Mouse (Mus musculus) monocyte, adult 2 months (primary cell): ENCODE measurements around the gene Cmah.

Source experiments
- DNase-seq, 2 experiments: peaks; one replicate each; pipeline ENCODE4 v3.0.0; 2022; ENCODE audit warnings: low spot score in 2 of 2, low read depth in 1 of 2

Gene Cmah

DNA sequence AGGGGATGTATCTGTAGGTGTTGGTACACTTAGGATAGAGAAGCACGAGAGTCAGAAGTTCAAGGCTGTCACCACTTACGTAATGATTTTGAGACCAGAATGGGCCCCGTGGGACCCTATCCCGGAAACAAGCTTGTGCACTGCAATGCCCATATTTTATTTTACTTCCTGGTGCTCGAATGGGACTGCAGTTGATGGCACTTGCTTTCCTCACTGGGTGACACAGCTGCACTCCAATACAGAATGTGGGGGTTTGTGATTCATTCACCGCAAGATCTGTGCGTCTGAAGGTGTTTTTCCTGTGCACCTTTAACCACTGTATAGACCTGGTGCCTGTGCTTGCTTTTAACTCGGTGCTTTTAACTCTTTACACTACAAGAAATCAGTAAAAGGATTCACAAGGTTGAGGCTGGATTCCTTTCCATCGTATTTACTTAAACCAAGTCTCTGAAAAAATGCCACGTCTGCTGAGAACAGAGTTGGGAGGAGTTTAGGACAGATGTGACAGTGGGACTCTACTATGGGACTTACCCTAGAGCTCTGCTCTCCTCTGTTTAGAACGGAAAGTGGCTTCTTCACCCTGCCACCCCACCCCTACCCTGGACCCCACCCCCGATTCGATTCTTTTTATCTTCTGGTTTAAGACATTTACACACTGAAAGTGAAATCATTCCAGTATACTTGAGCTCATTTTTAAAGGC lies 88.5 kb downstream of the Cmah start:
- no peak for DNase-seq

DNA sequence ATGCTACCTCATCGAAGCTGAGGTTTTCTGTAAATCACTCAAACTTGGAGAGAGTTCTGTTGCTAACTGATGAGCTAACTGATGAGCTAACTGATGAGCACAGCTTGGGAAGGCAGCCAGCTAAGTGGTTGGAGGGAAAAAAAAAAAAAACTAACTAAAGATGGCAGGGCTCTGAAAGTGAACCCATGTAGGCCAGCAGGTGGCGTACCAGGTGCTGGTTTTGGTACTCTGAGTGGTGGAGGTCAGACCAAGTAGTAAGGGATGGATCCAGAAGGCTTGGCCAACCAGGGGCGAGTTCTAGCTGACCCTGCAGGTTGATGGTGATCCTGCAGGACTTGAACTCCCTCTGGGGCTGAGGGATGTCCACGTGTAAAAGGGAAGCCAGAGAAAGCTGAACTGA lies 89.2 kb downstream of the Cmah start:
- peak in 1 of 2 experiments; percentile 27 for DNase-seq

DNA sequence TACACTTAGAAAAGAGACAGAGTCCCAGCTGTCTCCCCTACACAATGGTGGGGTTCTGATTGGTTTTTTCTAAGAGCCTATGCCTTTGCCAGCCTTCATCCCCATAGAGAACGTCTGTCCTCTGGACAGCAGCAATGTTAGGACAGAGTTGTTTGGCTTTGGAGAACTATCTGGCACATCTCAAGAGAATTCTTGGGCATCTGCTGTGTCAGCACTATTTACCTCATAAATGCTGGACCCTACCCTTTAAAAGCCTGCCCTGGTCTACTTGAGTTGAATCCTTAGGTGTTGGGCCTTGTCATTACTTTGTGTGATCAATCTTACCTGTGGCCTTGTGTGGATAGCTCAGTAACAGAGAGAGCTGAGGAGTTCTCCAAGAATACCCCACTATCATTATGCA lies 90.8 kb downstream of the Cmah start:
- DNase-seq, result no peak

DNA sequence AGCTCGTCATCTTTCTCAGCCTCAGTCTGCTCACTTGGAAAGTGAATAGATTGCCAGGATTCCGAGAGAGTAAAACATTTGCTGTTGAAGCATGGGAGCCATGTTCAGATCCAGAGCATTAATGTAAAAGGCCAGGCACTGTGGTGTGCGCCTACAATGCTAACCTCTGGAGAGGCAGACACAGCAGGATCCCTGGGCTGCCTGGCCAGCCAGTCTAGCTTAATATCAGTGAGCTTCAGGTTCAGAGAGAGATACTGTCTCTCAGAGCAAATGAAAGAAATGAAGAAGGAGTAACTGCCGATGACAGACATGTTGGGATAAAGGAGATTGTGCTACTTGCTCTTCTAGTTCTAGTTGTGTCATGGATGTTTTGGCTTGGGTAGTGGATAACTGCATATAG lies 91.6 kb downstream of the Cmah start:
- DNase-seq, result no peak

DNA sequence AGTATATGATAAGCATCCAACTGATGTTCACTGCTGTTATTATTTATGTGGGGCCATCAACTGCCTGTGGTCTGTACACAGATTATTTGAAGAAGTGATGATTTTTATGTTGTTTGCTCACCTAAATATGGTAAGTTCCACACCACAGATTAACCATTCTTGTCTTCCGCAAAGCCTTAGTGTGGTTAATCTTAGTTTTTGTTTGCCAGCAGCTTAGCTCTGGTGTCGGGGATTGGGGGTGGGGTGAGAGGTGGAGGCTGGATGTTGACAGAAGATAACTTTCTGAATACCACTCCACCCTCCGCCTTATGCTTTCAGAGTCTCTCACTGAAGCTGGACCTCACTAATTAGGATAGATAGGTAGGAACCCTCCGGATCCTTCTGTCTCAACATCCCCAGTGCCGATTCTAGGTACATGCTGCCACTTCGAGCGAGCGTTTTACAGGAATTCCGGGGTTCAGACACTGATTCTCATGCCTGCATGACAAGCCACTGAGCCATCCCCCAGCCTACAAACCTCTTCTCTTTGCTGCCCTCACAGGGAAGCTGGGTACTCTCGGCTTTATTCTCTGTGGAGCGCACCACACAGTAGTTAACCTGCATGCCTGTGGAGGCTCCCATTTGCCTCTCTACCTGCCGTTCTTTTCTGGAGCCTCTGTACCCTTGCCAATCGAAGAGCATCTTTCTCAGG lies 92.5 kb downstream of the Cmah start:
- DNase-seq, result no peak

DNA sequence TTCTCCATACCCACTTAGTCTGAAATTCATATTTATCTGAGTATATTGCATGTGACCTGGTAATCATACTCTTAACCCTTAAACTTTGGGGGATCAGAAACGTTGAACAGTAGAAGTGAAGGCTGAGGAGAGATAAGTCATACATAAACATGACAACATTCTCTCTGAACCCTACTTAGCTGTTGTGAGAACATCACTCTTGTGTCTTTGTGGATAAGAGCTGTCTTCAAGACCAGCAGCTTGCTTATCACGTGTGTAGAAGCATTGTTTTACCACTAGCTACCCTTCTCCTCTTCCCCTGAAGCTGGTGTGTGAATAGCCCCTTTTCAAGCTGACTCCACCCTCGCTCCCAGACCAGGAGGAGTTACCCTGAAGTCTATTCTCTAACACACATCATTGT lies 94.8 kb downstream of the Cmah start:
- no peak for DNase-seq

DNA sequence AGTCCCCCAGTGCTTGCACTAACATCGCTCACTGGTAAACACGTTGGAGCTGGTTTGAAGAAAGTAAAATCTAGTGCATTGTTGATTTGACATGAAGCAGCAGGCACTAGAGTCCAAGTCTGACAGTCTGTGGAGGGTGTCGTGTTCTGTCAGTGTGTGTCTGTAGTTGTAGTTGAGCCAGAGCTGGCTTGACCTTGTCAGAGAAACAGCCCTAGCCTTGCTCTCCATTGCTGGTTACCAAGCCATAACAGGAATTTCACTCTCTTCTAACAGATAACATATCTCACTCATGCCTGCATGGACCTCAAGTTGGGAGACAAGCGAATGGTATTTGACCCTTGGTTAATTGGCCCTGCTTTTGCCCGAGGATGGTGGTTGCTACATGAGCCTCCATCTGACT lies 103.0 kb downstream of the Cmah start:
- DNase-seq, result no peak

DNA sequence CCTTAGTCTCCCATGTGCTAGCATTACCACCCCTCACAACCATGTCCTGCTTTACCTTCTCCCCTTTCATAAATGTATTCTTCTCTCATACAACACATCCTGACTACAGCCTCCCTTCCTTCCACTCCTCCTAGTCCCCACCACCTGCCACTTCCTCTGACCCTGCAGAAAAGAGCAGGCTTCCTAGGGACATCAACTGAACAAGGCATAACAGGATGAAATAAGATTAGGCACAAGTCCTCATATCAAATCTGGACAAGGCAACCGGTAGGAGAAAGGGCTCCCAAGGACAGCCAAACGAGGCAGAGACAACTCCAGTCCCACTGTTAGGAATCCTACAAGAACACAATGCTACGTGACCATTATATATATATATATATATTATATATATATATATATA lies 104.4 kb downstream of the Cmah start:
- no peak for DNase-seq

DNA sequence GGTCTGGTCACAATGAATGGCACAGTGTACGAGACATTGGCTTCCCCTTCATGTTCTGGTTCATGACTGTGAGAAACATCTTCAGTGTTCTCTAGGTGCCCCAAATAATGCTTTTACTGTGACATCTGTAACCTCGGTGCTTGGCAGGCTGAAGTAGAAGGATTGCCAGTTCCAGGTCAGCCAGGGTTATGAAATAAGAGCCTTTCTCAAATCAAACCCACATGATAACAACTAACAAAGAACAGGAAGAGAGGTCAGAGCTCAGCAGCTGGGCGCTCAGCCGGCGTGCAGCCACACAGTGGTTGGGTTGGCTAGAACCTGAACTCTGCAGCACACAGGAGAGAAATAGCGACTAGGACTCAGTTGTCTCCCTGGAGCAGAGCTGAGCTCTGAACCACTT lies 115.1 kb downstream of the Cmah start:
- DNase-seq, result no peak

DNA sequence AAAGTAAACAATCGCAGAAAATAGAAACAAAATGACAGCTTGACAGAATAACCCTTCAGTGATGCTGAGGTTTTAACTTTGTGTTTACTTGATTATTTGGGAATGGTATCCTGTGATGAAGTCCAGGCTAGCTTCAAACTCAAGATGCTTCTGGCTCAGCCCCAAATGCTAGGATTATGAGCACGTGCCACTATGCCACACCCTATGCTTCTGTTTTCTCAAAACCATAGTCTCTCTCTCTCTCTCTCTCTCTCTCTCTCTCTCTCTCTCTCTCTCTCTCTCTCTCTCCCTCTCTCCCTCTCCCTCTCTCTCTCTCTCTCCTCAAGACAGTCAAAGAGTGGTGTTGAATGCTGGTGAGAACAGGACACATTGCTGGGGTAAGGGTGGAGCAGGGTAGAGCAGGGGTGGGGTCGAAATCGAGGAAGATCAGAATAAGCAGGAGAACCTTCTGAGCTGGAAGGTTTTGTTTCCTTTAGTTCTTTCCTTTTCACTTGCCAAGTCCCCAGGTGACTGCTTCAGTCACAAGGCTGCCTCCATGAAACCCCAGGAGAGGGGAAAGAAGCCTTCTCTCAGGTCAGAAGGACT lies 116.7 kb downstream of the Cmah start:
- DNase-seq, result no peak

DNA sequence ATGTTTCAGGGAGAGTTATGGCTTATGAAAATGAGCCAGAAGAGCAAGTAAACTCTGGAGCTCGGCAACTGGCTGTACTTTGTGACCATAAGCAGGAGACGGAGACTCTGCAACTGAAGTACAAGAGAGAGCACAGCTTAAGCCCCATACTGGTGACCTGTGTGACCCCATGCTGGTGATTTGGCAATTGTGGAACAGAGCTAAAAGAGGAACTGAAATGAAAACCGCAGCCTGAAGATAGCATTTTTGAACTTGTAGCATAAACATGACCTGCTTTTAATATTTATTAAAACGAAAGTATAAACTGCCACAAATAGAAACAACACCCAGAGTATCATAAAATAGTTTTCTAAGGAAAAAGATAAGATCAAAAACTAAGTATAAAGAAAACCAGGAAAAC lies 117.5 kb downstream of the Cmah start:
- DNase-seq, result peak; percentile 43 to 53

DNA sequence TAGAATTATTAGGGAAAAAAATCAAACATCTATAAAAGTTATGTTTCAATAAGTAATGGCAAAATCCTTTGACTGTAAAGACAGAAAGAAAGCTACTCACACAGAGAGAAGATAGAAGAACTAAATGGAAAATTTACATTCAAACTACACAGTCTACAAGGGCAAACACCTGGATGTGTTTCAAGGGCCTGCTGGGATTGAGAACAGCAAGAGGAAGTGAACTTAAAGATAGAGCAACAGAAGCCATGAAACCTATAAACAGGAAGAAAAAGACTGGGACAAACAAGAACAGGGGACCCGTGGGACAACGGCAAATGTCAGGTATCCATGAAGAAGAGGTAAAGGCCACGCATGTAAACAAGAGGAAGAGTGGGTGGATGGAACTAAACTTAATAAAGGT lies 118.0 kb downstream of the Cmah start:
- DNase-seq, result no peak

DNA sequence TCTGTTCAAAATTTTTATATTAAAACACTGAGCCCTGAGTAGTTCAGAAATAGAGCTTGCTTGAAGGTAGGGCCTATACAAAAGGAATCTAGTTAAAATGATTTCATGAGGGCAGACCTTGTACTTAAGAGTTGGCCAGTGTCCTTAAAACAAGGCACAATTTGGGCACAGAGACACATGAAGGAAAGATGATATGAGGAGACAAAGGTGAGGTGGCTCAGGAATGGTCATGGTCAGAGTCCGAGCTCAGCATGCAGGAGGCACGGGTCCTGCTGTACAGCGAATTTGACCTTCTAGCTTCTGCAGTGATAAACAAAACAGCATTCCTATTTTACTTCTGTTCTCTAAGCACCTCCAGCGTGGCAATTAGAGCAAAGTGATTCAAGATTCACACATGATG lies 118.9 kb downstream of the Cmah start:
- no peak for DNase-seq

DNA sequence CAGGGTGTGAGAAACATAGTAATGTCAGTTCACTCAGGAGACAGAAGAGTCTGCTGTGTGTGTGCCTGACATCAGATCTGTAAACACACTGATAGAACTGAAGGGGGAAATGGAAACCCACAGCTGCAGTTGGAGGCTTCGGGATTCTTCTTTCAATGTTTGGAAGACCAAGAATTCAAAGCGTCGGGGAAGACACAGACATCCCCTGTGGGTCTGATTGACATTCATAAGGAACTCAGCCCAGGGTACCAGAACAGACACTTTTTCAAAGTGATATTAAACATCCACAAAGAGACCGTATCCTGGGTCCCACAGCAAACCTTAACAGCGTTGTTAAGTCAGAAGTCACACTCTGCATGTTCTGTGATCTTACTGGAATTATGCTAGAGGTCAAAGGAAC lies 119.8 kb downstream of the Cmah start:
- DNase-seq, result no peak

DNA sequence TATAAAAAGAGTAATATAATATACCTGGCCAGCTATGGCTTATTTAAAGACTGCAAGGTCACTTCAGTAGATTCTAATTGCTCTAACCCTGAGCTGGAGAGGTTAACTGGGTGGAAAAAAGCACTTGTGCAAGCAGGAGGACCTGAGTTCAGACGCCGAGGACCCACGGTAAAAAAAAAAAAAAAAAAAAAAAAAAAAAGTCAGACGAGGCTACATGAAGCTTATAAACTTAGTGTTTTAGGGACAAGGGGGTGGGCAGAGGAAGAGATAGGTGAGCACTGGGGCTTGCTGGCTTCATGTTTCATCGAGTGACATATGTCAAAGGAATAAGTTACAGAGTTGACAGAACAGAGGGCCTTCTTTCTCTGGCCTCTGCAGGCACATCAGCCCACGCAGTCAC lies 121.4 kb downstream of the Cmah start:
- no peak for DNase-seq

DNA sequence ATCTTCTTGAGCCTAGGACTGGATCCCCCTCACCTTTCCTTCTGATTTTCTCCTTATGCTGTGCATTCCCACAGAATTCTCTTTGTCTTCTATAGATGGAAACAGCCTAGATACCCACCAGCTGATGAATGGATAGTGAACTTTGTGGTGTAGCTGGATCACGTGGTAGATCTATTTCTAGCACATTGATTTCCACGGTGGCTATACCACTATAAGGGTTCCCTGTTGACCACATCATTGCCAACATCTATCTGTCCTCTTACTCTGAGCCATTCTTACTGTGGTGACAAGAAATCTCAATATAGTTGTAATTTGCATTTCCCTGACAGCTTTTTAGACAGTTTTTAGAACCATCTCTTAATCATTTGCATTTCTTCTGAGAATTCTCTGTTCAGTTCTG lies 124.3 kb downstream of the Cmah start:
- DNase-seq, result no peak

DNA sequence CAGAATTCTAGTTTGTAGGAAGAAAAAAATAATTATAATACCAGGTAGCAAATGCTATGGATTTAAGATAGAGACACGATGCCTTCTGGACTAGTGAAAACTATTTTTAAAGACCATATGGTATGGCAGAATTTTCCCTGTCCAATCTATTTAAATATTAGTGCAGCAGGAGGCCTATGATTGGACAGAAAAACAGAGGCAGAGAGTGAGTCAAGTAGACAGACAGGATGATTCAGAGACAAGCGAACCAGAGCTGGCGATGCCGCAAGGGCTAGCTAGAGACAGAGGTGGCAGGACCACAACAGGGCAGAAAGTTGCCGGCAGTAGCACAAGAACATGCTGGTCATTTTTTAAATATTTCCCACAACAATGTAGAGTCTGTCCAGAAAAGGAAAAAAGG lies 126.5 kb downstream of the Cmah start:
- DNase-seq, result no peak

DNA sequence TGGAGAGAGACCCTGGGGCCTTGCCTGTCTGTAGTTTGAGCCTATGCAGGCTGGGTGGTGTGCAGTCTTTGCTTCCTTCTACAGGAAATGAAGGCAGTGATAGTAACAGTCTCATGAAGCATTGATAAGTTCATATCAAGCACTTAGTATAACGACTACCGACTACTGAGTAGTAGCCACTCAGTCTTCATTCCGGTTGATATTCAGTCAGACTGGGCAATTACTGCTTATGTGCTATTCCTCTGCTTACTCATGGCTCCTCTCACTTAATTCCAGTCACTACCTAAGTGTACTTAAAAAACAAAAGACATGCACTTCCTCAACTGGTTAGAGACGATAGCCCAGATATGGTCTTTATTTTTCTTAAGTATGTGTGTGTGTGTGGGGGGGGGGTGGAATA lies 129.2 kb downstream of the Cmah start:
- DNase-seq, result no peak

DNA sequence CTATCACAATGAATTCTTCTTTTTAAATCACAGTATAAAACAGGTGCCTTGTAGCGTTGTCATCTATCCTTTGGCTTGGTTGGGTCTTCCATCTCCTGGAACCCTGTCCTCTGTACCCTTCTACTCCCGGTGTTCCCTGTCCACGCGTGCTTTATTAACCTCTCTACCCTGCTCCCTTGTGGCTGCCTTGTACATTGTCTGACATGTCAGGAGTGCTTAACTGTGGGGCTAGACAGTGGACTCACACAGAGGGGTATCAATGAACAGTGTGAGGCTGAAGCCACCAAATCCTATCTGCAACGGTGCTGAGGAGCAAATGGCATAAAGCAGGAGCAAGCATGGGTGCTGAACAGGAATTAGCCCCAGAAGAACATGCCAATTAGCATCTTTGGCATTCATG lies 133.3 kb downstream of the Cmah start:
- no peak for DNase-seq

DNA sequence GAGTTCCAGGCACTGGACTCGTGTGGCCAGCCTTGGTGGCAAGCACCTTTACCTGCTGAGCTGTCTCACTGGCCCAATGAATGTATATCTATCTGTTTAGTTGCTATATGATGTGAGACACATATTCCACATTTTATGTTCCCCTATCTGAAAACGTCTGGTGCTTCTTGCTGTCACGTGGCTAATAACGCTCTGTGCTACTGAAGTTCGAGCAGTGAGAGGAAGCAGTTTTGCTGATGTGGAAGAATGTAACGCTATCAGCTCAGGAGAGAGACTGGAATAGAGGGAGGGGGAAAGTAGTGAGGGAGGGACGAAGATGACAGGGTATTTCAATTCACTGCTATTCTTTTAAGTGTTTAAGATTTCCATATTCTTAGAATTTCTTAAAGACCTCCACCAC lies 136.6 kb downstream of the Cmah start:
- no peak for DNase-seq

DNA sequence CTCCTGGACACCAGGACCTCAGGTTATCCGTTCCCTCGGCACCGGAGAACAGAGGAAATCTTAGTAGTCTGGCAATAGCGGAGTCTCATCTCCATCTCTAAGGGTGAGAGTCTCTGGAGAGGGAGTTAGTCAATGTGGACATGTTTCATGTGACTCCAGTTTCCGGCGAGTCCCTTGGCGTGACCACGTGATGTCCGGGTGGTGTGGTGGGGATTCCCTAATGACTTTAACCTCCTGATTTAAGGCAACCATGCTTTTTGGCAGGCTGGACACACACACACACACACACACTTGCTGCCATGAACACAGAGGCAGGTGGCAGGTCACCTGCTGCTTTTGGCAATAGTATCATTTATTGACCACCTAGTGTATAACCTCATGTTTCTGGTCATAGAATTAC lies 138.8 kb downstream of the Cmah start:
- DNase-seq, result no peak

DNA sequence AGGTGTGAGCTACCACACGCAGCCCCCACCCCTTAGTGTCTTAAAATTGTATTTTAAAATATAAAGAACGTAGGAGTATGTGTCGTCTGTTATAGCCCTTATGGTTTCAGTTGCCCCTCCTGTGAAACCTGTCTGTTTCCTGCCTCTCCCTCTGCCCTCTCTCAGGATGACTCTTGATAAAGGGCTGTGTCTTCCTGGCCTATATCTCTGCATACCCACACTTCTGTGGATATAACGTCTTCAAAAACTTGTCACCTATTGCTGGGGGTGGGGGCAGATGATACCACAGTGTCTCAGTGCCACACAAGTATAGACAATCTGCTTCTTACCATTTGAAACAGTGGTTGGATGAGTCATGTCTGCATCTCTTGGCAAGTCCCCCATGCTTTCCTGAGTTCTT lies 140.6 kb downstream of the Cmah start:
- no peak for DNase-seq

DNA sequence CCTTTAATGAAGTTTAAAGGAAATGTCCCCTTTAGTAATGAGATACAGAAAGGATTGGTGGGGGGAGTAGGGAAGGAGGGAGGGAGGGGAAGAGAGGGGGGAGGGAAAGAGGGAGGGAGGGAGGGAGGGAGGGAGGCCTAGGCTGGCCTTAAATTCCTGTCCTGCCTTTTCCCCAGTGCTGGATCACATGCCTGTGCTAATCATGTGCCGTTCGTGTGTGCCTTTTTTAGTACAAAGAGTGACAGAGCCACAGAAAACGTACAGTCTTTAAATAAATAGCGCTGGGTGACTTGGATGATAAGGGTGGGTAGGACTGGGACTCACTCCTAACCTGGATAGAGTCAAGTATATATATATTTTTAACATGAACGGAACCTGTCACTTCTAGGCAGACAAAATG lies 150.4 kb downstream of the Cmah start:
- DNase-seq, result no peak
